Mouse (Mus musculus): Measurements from ENCODE around the gene Slc2a13. TPM values are rescaled to one million over a fixed set of nuclear protein-coding genes. Genes with fewer than 3 reads are reported as not detected.

The Slc2a13 gene
- polyA plus RNA-seq, 1 experiment from 2014 or later: 5.1 TPM

DNA sequence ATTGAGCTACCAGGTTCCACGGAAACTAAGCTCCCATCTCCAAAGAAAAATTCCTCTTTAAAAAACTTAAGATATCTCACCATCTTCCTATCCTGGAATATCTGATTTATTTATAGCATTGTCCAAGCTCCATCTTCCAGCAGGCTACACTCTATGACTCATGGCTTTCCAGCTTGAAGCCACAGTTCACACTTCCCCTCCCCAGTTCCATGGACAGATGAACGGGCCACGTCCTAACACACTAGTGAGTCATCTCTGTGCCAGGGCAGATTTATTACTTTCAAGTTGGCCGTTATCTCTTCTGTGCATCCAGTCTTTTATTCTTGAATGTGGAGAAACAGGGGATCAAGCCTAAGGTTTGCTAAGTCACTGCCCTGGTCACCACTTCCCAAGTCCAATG lies 78.0 kb downstream of the Slc2a13 start:
- no peaks in the 10 kb centered on the region for H3K27me3 ChIP-seq
- H3K27ac ChIP-seq (replicated peaks): no peak overlapping the region
- H3K9ac ChIP-seq: no peak overlapping the region
- H3K4me2 ChIP-seq: no peak overlapping the region
- no peak overlapping the region for H3K4me3 ChIP-seq
- no peaks in the 10 kb centered on the region for H3K9me3 ChIP-seq
- WGBS: 81% methylated on average over 4 of the region's 4 CpGs
- no peaks in the 10 kb centered on the region for H3K36me3 ChIP-seq
- H3K4me1 ChIP-seq (replicated peaks): no peaks in the 10 kb centered on the region
- ATAC-seq (ENCODE audit: low FRiP score, low read depth): no peak

DNA sequence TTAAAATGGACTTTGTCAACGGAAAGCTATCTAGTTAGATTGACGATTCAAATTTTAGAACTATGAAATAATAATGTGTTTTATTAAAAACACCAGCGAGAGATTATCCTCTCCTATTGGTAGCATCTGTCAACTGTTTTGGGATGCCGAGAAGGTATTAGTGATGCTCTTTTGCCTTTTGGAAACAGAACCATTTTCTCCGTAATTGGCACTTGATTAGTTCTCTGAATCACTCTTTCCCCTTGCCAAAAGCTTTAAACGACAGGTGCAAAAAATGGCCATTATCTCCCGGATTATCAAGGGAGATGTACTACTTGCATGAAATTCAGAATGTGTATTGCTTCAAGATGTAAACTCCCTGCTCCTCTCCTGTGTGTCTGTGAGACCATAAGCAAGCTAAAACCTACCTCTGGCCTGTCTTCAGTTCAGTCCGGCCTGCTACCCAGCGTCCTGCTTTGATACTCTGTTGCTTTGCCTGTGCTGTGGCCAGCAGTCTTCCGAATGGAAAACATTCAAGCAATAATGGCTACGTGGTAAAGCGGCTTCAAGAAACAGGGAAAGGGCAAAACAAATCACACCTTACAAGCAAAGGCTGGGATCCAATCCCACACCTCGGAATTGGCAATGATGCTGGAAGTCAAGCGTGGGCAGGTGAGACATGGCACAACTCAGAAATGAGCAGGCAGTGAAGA lies 93.0 kb downstream of the Slc2a13 start:
- Histone ChIP-seq H3K4me1 (replicated peaks) (no peaks in the 10 kb centered on the region), H3K4me2 (no peak overlapping the region), H3K27ac (replicated peaks) (no peak overlapping the region), H3K36me3 (peaks cover 3% of the 10 kb centered on the region; the same call in 1 of the 2 replicates), H3K9me3 (no peaks in the 10 kb centered on the region), H3K9ac (no peak overlapping the region), H3K4me3 (no peak overlapping the region), H3K27me3 (no peaks in the 10 kb centered on the region)
- no peak for ATAC-seq (ENCODE audit: low FRiP score, low read depth)
- WGBS: 81% methylated on average over 14 of the region's 14 CpGs

DNA sequence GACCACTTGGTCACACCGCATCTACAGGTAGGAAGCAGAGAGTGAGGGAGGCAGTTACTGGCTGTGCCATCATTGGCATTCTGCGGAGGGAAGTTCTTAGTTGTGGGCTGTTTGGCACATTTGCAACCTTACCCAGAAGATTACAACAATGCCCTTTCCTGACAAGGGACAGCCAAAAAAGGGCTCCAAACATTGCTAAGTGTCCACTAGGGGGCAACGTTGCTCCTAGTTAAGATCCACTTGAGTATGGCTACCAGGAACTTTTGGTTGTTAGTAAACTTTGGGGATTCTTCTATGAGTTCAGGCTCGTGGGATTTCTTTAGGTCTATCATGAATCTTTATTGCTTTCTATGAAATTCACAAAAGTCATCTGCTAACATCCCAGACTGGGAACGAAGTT lies 95.3 kb downstream of the Slc2a13 start:
- Histone ChIP-seq H3K9ac (no peak overlapping the region), H3K4me3 (no peak overlapping the region), H3K4me2 (no peak overlapping the region), H3K27me3 (no peaks in the 10 kb centered on the region), H3K27ac (replicated peaks) (no peak overlapping the region), H3K9me3 (no peaks in the 10 kb centered on the region), H3K36me3 (no peaks in the 10 kb centered on the region), H3K4me1 (replicated peaks) (no peaks in the 10 kb centered on the region)
- WGBS: 41% methylated on average over 5 of the region's 5 CpGs
- ATAC-seq (ENCODE audit: low FRiP score, low read depth): no peak

DNA sequence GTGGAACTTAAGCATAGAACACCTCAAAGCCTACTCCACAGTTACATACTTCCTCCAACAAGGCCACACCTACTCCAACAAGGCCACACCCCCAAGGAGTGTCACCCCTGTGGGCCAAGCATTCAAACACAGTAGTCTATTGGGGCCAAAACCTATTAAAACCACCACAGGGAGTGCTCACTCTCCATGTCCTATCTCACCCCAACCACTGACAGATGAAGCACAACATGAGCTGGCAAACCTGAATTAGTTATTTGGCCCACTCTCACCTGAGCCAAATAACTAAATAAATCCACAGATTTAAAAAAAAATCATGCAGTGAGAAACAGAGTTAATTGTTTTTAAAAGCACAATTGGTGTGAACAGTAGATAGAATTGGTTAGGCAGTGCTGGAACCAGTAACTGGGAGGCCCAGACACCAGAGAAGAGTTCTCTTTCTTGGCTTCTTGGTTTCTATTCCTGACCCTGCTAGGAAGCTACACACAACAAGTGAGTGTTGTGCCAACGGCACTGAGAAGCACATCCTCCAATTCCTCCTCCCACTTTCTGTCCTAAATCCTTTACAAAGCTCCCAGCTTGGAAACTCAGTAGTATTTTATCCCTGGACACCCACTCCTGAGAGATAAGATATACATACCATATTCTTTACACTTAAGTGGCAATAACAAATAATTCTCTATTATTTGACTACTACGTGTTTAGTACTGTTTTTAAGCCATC lies 99.2 kb downstream of the Slc2a13 start:
- 88% methylated on average over 2 of the region's 2 CpGs for WGBS
- H3K9ac ChIP-seq: no peak overlapping the region
- ATAC-seq (ENCODE audit: low FRiP score, low read depth): no peak
- no peak overlapping the region for H3K4me2 ChIP-seq
- H3K4me1 ChIP-seq (replicated peaks): no peaks in the 10 kb centered on the region
- no peak overlapping the region for H3K4me3 ChIP-seq
- no peaks in the 10 kb centered on the region for H3K9me3 ChIP-seq
- H3K27me3 ChIP-seq: no peaks in the 10 kb centered on the region
- no peaks in the 10 kb centered on the region for H3K36me3 ChIP-seq
- H3K27ac ChIP-seq (replicated peaks): no peak overlapping the region

DNA sequence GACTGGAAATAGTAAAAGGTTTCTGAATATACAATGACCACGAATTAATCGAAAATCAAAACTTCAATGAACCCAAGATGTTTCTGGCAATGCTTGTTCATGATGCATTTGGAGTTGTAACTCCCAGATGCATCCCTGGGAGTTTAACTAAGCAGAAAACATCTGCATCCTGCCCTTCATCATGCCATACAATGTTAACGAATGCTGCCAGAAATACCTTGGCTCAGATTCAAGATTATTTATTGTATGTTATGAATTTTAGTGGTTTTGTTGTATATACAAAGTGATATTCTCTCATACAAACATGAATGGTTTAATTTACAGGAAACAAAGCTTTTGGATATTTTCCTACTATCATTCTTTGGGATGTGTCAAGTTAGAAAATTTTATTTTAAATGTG lies 107.7 kb downstream of the Slc2a13 start:
- no peak overlapping the region for H3K27ac ChIP-seq (replicated peaks)
- no peaks in the 10 kb centered on the region for H3K36me3 ChIP-seq
- H3K27me3 ChIP-seq: no peaks in the 10 kb centered on the region
- H3K4me1 ChIP-seq (replicated peaks): peaks cover 11% of the 10 kb centered on the region
- no peak overlapping the region for H3K4me2 ChIP-seq
- no peaks in the 10 kb centered on the region for H3K9me3 ChIP-seq
- no peak for ATAC-seq (ENCODE audit: low FRiP score, low read depth)
- no peak overlapping the region for H3K9ac ChIP-seq
- 77% methylated on average over 3 of the region's 3 CpGs for WGBS
- no peak overlapping the region for H3K4me3 ChIP-seq

DNA sequence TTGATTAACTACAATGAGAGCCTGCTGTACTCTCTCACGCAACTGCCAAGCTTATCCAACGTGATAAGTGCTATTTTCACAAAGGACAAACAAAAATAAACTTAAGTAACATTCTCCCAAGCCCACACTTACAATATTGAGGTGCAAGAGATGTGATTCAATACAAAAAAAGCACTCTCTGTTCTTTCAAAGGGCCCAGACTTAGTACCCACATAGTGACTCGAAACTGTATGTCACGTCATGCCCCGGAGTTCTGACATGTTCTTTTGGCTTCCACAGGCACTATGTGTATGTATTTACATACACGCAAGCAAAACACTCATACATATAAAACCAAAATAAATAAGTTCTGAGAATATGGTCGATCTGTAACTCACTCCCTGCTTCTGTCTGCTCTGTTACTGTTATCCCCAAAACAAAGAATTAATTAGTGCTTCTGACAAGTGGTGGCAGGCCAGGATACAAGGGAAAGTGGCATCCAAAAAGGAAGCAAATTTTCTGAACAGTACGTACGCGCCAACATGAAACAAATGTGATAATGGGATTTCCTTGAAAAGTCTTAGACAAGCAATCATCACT lies 109.1 kb downstream of the Slc2a13 start:
- Histone ChIP-seq H3K9me3 (no peaks in the 10 kb centered on the region), H3K27ac (replicated peaks) (no peak overlapping the region), H3K4me2 (no peak overlapping the region), H3K9ac (no peak overlapping the region), H3K27me3 (no peaks in the 10 kb centered on the region), H3K4me3 (no peak overlapping the region), H3K4me1 (replicated peaks) (peaks cover 11% of the 10 kb centered on the region), H3K36me3 (no peaks in the 10 kb centered on the region)
- no peak for ATAC-seq (ENCODE audit: low FRiP score, low read depth)
- 93% methylated on average over 10 of the region's 10 CpGs for WGBS

DNA sequence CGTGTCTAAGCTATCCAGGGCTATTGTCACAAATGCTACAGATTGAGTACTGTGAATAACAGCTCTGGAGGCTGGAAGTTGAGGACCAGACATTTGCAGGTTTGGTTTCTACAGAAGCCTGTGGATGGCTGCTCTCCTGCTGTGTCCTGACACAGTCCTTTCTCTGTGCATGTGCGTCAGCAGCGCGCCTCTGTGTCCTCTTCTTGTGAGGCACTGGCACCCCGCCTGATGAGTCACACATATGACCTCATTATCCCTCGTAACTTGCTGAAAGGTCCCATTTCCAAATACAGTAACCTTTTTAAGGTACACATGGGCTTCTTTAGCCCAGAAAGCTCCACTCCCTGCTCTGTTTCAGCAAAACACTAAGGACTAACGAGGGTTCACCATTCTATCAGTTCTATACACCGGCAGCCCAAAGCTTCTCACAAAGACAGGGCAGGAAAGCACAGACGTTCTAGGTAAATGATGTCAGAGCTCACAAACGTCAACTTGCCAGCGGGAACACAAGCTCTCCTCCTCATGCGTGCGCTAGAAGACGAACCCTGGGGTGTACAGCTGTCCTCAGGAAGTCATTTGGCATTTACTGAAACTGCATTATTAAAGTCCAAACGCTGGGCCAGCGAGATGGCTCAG lies 109.9 kb downstream of the Slc2a13 start:
- Histone ChIP-seq H3K4me3 (no peak overlapping the region), H3K36me3 (no peaks in the 10 kb centered on the region), H3K27me3 (no peaks in the 10 kb centered on the region), H3K9ac (no peak overlapping the region), H3K9me3 (no peaks in the 10 kb centered on the region), H3K4me1 (replicated peaks) (peaks cover 11% of the 10 kb centered on the region), H3K27ac (replicated peaks) (no peak overlapping the region), H3K4me2 (no peak overlapping the region)
- 72% methylated on average over 16 of the region's 16 CpGs for WGBS
- no peak for ATAC-seq (ENCODE audit: low FRiP score, low read depth)

DNA sequence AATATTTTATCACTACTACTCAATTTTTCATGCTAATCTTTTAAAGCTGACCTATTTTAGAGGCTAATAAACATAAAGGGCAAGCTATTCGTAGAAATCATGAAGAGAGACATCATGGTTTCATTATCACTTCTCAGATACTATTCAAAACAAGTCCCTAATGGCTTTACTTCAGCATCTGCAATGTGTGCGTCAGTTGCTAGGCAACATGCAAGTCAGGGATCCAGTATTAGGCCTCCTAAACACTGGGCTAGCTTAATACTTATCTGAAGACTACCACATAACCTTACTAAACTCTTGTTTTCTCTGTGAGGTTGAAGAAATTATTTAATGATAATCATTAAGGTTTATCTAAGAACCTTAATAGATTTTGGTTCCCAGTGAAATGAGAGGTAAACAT lies 111.1 kb downstream of the Slc2a13 start:
- Histone ChIP-seq H3K9me3 (no peaks in the 10 kb centered on the region), H3K4me1 (replicated peaks) (peaks cover 11% of the 10 kb centered on the region), H3K36me3 (no peaks in the 10 kb centered on the region), H3K9ac (no peak overlapping the region), H3K27me3 (no peaks in the 10 kb centered on the region), H3K4me3 (no peak overlapping the region), H3K4me2 (no peak overlapping the region), H3K27ac (replicated peaks) (no peak overlapping the region)
- ATAC-seq (ENCODE audit: low FRiP score, low read depth): no peak
- 26% methylated on average over 2 of the region's 2 CpGs for WGBS

DNA sequence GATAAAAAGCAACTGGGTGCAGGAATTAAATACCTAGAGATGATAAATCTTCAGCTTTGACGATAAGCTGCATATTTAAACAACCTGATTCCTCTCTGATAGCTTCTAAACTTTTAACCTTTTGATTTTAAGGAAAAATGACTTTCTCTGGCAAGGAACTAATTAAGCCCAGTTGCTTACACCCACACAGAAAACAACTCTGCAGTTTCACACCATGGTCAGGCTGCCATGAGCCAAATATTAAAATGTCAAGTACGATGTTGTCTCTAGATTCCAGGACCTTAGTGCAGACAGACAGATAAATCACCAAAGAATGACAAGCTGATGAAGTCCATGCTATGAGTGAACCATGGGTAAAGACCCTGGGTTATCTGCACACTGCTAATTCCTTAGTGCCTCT lies 115.9 kb downstream of the Slc2a13 start:
- Histone ChIP-seq H3K9ac (no peak overlapping the region), H3K27ac (replicated peaks) (no peak overlapping the region), H3K4me3 (no peak overlapping the region), H3K4me2 (no peak overlapping the region), H3K9me3 (no peaks in the 10 kb centered on the region), H3K4me1 (replicated peaks) (peaks cover 2% of the 10 kb centered on the region; the same call in 1 of the 2 replicates), H3K36me3 (no peaks in the 10 kb centered on the region), H3K27me3 (no peaks in the 10 kb centered on the region)
- 80% methylated on average over 2 of the region's 2 CpGs for WGBS
- no peak for ATAC-seq (ENCODE audit: low FRiP score, low read depth)

DNA sequence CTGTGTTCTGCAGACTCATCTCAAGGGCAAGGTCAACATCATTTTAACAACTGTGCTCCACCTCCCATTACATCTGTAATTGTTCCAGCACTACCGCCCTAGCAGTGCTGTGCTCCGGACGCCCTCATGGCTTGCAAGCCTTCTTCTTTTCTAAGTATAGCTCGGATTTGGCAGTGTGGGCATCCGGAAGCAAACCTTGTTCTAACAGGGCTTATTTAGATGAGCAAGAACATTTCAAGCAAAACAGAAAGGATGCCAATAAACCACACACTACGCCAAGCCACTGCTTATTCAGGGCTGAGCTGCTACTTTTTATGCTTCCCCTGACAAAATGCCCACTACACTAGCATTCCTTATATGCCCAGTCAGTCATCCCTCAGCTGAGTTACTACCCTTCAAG lies 127.7 kb downstream of the Slc2a13 start:
- Histone ChIP-seq H3K4me2 (no peak overlapping the region), H3K4me3 (no peak overlapping the region), H3K36me3 (no peaks in the 10 kb centered on the region), H3K27me3 (no peaks in the 10 kb centered on the region), H3K9me3 (peaks cover 8% of the 10 kb centered on the region; the same call in 1 of the 2 replicates), H3K27ac (replicated peaks) (no peak overlapping the region), H3K4me1 (replicated peaks) (no peaks in the 10 kb centered on the region), H3K9ac (no peak overlapping the region)
- 88% methylated on average over 6 of the region's 6 CpGs for WGBS
- no peak for ATAC-seq (ENCODE audit: low FRiP score, low read depth)

DNA sequence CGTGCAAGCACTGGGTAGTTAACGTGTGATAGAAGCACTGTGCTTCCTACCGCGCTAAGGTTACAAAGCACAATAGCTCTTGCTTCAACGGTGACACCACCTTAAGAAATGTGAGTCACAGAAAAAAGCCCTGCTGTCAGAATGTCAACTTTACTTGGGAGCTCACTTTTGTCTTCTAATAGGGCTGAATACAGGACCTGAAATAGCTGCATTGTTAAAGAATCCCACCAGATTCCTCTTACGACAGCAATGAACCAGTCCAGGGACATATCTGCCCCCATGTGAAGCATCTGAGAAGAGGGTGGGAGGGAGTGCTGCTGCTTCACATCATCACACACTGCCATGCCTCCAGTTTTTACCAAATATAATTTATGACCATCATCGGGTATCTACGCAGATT lies 129.6 kb downstream of the Slc2a13 start:
- no peaks in the 10 kb centered on the region for H3K27me3 ChIP-seq
- H3K4me3 ChIP-seq: no peak overlapping the region
- no peaks in the 10 kb centered on the region for H3K36me3 ChIP-seq
- WGBS: 55% methylated on average over 8 of the region's 8 CpGs
- H3K4me1 ChIP-seq (replicated peaks): no peaks in the 10 kb centered on the region
- no peak overlapping the region for H3K9ac ChIP-seq
- H3K27ac ChIP-seq (replicated peaks): no peak overlapping the region
- no peak overlapping the region for H3K4me2 ChIP-seq
- no peaks in the 10 kb centered on the region for H3K9me3 ChIP-seq
- ATAC-seq (ENCODE audit: low FRiP score, low read depth): no peak

DNA sequence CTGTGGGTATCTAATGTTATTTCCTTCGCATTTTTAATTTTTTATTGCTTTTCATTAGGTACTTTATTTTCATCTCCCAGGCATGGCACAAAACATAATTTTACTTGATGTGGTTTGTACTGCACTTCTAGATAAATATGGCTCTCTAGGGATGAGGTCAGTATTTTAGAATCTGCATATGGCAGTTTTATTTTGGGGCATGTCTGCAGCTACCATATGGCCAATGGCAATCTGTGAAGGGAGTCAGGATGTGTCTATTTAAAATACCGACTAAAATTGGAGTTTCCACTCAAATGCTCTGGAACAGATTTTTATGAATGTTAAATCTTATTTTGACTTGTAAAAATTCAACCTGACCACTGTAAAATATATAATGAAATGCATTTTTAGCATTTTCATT lies 133.2 kb downstream of the Slc2a13 start:
- no peak overlapping the region for H3K4me2 ChIP-seq
- H3K9ac ChIP-seq: no peak overlapping the region
- no peak overlapping the region for H3K4me3 ChIP-seq
- H3K9me3 ChIP-seq: no peaks in the 10 kb centered on the region
- 69% methylated on average over 2 of the region's 2 CpGs for WGBS
- no peaks in the 10 kb centered on the region for H3K4me1 ChIP-seq (replicated peaks)
- ATAC-seq (ENCODE audit: low FRiP score, low read depth): no peak
- no peak overlapping the region for H3K27ac ChIP-seq (replicated peaks)
- H3K36me3 ChIP-seq: no peaks in the 10 kb centered on the region
- H3K27me3 ChIP-seq: no peaks in the 10 kb centered on the region
